In genomic region chr1:86473109-86473760, GRCm38 (mm10) we compare ENCODE assay signal across 9 mouse cellular contexts. TPM values are rescaled to one million over a fixed set of nuclear protein-coding genes. Genes with fewer than 3 reads are reported as not detected.
DNase-seq lines count a peak whose midpoint lies in the region; ATAC-seq and TF ChIP-seq lines count a peak whose summit lies in the region.
"Had no signal": no experiment of that assay in that cellular context is flagged by ENCODE, and none has a peak within 500 bp of the region (broad histone marks: within the 10 kb centered on the region; RNA-seq: fewer than 3 reads in every experiment).

No protein-coding gene starts in this region.

- DNase-seq in heart, postnatal 36 days: no peak
- no peak for DNase-seq in adrenal gland, adult 18-20 months (ENCODE audit: low spot score in 2 of 2)
- no peak for DNase-seq in gastrocnemius, postnatal 10 days
- no peak for DNase-seq in right cerebral cortex, postnatal 4 days

- TF ChIP-seq CTCF in ES-Bruce4 (IDR thresholded peaks at IDR 0.05; ENCODE audit: low read depth, low read length): no peak

- peaks cover 26% of the 10 kb centered on the region for H3K4me1 ChIP-seq in heart, embryonic 16.5 days (ENCODE audit: control insufficient read depth, insufficient read depth, low read length)
- H3K4me1 ChIP-seq in ES-Bruce4 (ENCODE audit: control insufficient read depth, insufficient read depth, low read length): peaks cover 4% of the 10 kb centered on the region
- H3K4me1 ChIP-seq in embryonic facial prominence, embryonic 13.5 days: peaks cover 23% of the 10 kb centered on the region
- peaks cover 42% of the 10 kb centered on the region for H3K4me1 ChIP-seq in liver, embryonic 16.5 days (ENCODE audit: control insufficient read depth, low read depth, low read length)

- H3K27me3 ChIP-seq in heart, embryonic 16.5 days (ENCODE audit: control insufficient read depth, insufficient read depth, low read length): no peaks in the 10 kb centered on the region
- no peaks in the 10 kb centered on the region for H3K27me3 ChIP-seq in ES-Bruce4 (ENCODE audit: control insufficient read depth, insufficient read depth, low read length, poor library complexity, severe bottlenecking)
- H3K27me3 ChIP-seq in embryonic facial prominence, embryonic 13.5 days: no peaks in the 10 kb centered on the region
- H3K27me3 ChIP-seq in liver, embryonic 16.5 days (ENCODE audit: control insufficient read depth, insufficient read depth, low read depth, low read length): no peaks in the 10 kb centered on the region

- intact Hi-C loops in heart, postnatal 36 days (cut with DNase I): no loop called here

- H3K36me3 ChIP-seq in heart, embryonic 16.5 days (ENCODE audit: control insufficient read depth, insufficient read depth): no peaks in the 10 kb centered on the region
- H3K36me3 ChIP-seq in ES-Bruce4 (ENCODE audit: control insufficient read depth, insufficient read depth, low read length, poor library complexity, severe bottlenecking): no peaks in the 10 kb centered on the region
- no peaks in the 10 kb centered on the region for H3K36me3 ChIP-seq in embryonic facial prominence, embryonic 13.5 days
- H3K36me3 ChIP-seq in liver, embryonic 16.5 days (ENCODE audit: control insufficient read depth, insufficient read depth): no peaks in the 10 kb centered on the region

- H3K9me3 ChIP-seq in heart, embryonic 16.5 days (replicated peaks; ENCODE audit: control insufficient read depth, low read length): no peaks in the 10 kb centered on the region
- no peaks in the 10 kb centered on the region for H3K9me3 ChIP-seq in ES-Bruce4 (replicated peaks; ENCODE audit: control insufficient read depth, insufficient read depth, low read length, poor library complexity, severe bottlenecking)
- no peaks in the 10 kb centered on the region for H3K9me3 ChIP-seq in embryonic facial prominence, embryonic 13.5 days
- H3K9me3 ChIP-seq in liver, embryonic 16.5 days (replicated peaks; ENCODE audit: control insufficient read depth, low read length): no peaks in the 10 kb centered on the region

- 80% methylated on average over 18 of the region's 18 CpGs for WGBS in heart, embryonic 16.5 days
- WGBS in embryonic facial prominence, embryonic 13.5 days: 90% methylated on average over 18 of the region's 18 CpGs
- 74% methylated on average over 18 of the region's 18 CpGs for WGBS in liver, embryonic 16.5 days (ENCODE audit: insufficient replicate concordance)

- H3K4me2 ChIP-seq in heart, embryonic 16.5 days (ENCODE audit: low read depth, low read length): peak overlapping the region; percentile 54; the same call in 1 of the 2 replicates
- H3K4me2 ChIP-seq in embryonic facial prominence, embryonic 13.5 days: no peak overlapping the region
- H3K4me2 ChIP-seq in liver, embryonic 16.5 days (ENCODE audit: low read depth, low read length): peak overlapping the region; percentile 77; the same call in 1 of the 2 replicates

- H3K9ac ChIP-seq in heart, embryonic 16.5 days (ENCODE audit: low read length): peak overlapping the region; percentile 72
- H3K9ac ChIP-seq in ES-Bruce4 (ENCODE audit: low read depth, poor library complexity, severe bottlenecking): peak overlapping the region; percentile 83
- H3K9ac ChIP-seq in embryonic facial prominence, embryonic 13.5 days: peak overlapping the region; percentile 67; the same call in 1 of the 2 replicates
- H3K9ac ChIP-seq in liver, embryonic 16.5 days (ENCODE audit: low read depth, low read length): no peak overlapping the region

- no peak for TF ChIP-seq POLR2A in ES-Bruce4 (IDR thresholded peaks at IDR 0.05; ENCODE audit: insufficient read depth, low read length)

- no peak overlapping the region for H3K4me3 ChIP-seq in heart, embryonic 16.5 days (ENCODE audit: low read length)
- 0 out of 2 replicates have a peak overlapping the region, but pooled peaks have one; percentile 12 for H3K4me3 ChIP-seq in ES-Bruce4 (ENCODE audit: low read depth, low read length)
- no peak overlapping the region for H3K4me3 ChIP-seq in embryonic facial prominence, embryonic 13.5 days
- no peak overlapping the region for H3K4me3 ChIP-seq in liver, embryonic 16.5 days (ENCODE audit: low read depth, low read length)

- H3K27ac ChIP-seq in heart, embryonic 16.5 days (ENCODE audit: low read length): peak overlapping the region; percentile 99
- H3K27ac ChIP-seq in ES-Bruce4 (ENCODE audit: insufficient read depth, low read length): peak overlapping the region; percentile 96
- peak overlapping the region; percentile 97 for H3K27ac ChIP-seq in embryonic facial prominence, embryonic 13.5 days
- H3K27ac ChIP-seq in liver, embryonic 16.5 days (ENCODE audit: low read length): peak overlapping the region; percentile 74

- ATAC-seq in heart, embryonic 16.5 days (replicated peaks; ENCODE audit: extremely low read depth, insufficient read depth, low FRiP score): no peak
- no peak for ATAC-seq in embryonic facial prominence, embryonic 13.5 days (ENCODE audit: insufficient number of reproducible peaks, insufficient read depth, low FRiP score, low TSS enrichment, low read depth)
- no peak for ATAC-seq in liver, embryonic 16.5 days (ENCODE audit: low read depth)

- TF ChIP-seq EP300 in ES-Bruce4 (IDR thresholded peaks at IDR 0.05; ENCODE audit: insufficient read depth, low read depth, low read length): no peak

RNA-seq across cellular contexts. Expression of gene Tex44, which starts 47.1 kb away (rescaled TPM):
- not detected in 2 replicates for polyA plus RNA-seq in heart, embryonic 16.5 days (2015; fragmentation: Nextera tagmentation; extraction: Ambion mirVana)
- total RNA-seq in heart, postnatal 36 days (2021): not detected
- polyA plus RNA-seq in ES-Bruce4 (2011; ENCODE audit: insufficient read depth, insufficient read length, low read depth, missing spikeins): not detected in 2 replicates
- polyA plus RNA-seq in embryonic facial prominence, embryonic 13.5 days (2015; fragmentation: Nextera tagmentation; extraction: Ambion mirVana): not detected in 2 replicates
- polyA plus RNA-seq in liver, embryonic 16.5 days (2015; fragmentation: Nextera tagmentation; extraction: Ambion mirVana): not detected in 2 replicates
- not detected for total RNA-seq in adrenal gland, adult 18-20 months (2021)
- not detected for total RNA-seq in gastrocnemius, postnatal 10 days (2021)
- polyA plus RNA-seq: forebrain, embryonic 11.5 days had no signal

RNA-seq across cellular contexts. Expression of gene Nmur1, which starts 47.2 kb away (rescaled TPM):
- not detected in 2 replicates for polyA plus RNA-seq in heart, embryonic 16.5 days (2015; fragmentation: Nextera tagmentation; extraction: Ambion mirVana)
- not detected for total RNA-seq in heart, postnatal 36 days (2021)
- polyA plus RNA-seq in ES-Bruce4 (2011; ENCODE audit: insufficient read depth, insufficient read length, low read depth, missing spikeins): not detected in 2 replicates
- not detected in 2 replicates for polyA plus RNA-seq in embryonic facial prominence, embryonic 13.5 days (2015; fragmentation: Nextera tagmentation; extraction: Ambion mirVana)
- not detected in 2 replicates for polyA plus RNA-seq in liver, embryonic 16.5 days (2015; fragmentation: Nextera tagmentation; extraction: Ambion mirVana)
- not detected for total RNA-seq in adrenal gland, adult 18-20 months (2021)
- total RNA-seq in gastrocnemius, postnatal 10 days (2021): not detected
- polyA plus RNA-seq: forebrain, embryonic 11.5 days had no signal

RNA-seq across cellular contexts. Expression of gene Ptma, which starts 53.3 kb away (rescaled TPM):
- polyA plus RNA-seq in heart, embryonic 16.5 days (2015; fragmentation: Nextera tagmentation; extraction: Ambion mirVana): 702 and 1,064 TPM in 2 replicates
- total RNA-seq in heart, postnatal 36 days (2021): 100 to 1,000 TPM; 202 to 234 TPM
- polyA plus RNA-seq in ES-Bruce4 (2011; ENCODE audit: insufficient read depth, insufficient read length, low read depth, missing spikeins): 3,893 and 3,930 TPM in 2 replicates
- 3,278 and 3,456 TPM in 2 replicates for polyA plus RNA-seq in embryonic facial prominence, embryonic 13.5 days (2015; fragmentation: Nextera tagmentation; extraction: Ambion mirVana)
- polyA plus RNA-seq in liver, embryonic 16.5 days (2015; fragmentation: Nextera tagmentation; extraction: Ambion mirVana): 500 and 746 TPM in 2 replicates
- total RNA-seq in adrenal gland, adult 18-20 months (2021): 100 to 1,000 TPM; 463 to 486 TPM
- total RNA-seq in gastrocnemius, postnatal 10 days (2021): 100 to 1,000 TPM; 358 to 428 TPM
